Mouse (Mus musculus): ENCODE data around the gene Podxl. TPM values are rescaled to one million over a fixed set of nuclear protein-coding genes. Genes with fewer than 3 reads are reported as not detected.

Gene Podxl
- total and polyA plus RNA-seq, 2 experiments from 2014 or later: 6.4 to 15.7 TPM

GRCm38 (mm10) chr6:31560138-31560959, 3.4 kb downstream of the Podxl start:
- no peak for DNase-seq (ENCODE audit: low spot score)
- Histone ChIP-seq H3K9ac (replicated peaks; ENCODE audit: low read length) (no peak overlapping the region), H3K9me3 (ENCODE audit: low read length) (no peaks in the 10 kb centered on the region), H3K4me2 (ENCODE audit: low read depth, low read length) (peak overlapping the region; percentile 18), H3K27me3 (ENCODE audit: insufficient read depth, low read length) (no peaks in the 10 kb centered on the region), H3K4me3 (ENCODE audit: low read length) (no peak overlapping the region), H3K36me3 (ENCODE audit: insufficient read depth, low read length) (no peaks in the 10 kb centered on the region), H3K27ac (no peak overlapping the region), H3K4me1 (ENCODE audit: insufficient read depth, low read length) (peaks cover 11% of the 10 kb centered on the region; the same call in 1 of the 2 replicates)
- 22% methylated on average over 13 of the region's 13 CpGs for WGBS
- TF ChIP-seq CTCF (IDR thresholded peaks at IDR 0.05; ENCODE audit: low read depth): no peak
- ATAC-seq: no peak

- no peak overlapping the region for H3K4me2 ChIP-seq (ENCODE audit: low read depth, low read length)
- WGBS: 87% methylated on average over 7 of the region's 7 CpGs
- no peak overlapping the region for H3K9ac ChIP-seq (replicated peaks; ENCODE audit: low read length)
- no peak overlapping the region for H3K4me3 ChIP-seq (ENCODE audit: low read length)
- no peaks in the 10 kb centered on the region for H3K9me3 ChIP-seq (ENCODE audit: low read length)
- ATAC-seq (no peak), DNase-seq (ENCODE audit: low spot score) (no peak)
- H3K27ac ChIP-seq: no peak overlapping the region
- H3K36me3 ChIP-seq (ENCODE audit: insufficient read depth, low read length): no peaks in the 10 kb centered on the region
- H3K27me3 ChIP-seq (ENCODE audit: insufficient read depth, low read length): no peaks in the 10 kb centered on the region
- H3K4me1 ChIP-seq (ENCODE audit: insufficient read depth, low read length): peaks cover 10% of the 10 kb centered on the region; the same call in 1 of the 2 replicates
- TF ChIP-seq CTCF (IDR thresholded peaks at IDR 0.05; ENCODE audit: low read depth): no peak
Observed at GRCm38 (mm10) chr6:31556460-31557100, 7.2 kb downstream of the Podxl start.

GRCm38 (mm10) chr6:31550876-31551532, 12.8 kb downstream of the Podxl start:
- Histone ChIP-seq H3K27me3 (ENCODE audit: insufficient read depth, low read length) (no peaks in the 10 kb centered on the region), H3K4me2 (ENCODE audit: low read depth, low read length) (no peak overlapping the region), H3K4me1 (ENCODE audit: insufficient read depth, low read length) (peaks cover 18% of the 10 kb centered on the region), H3K27ac (no peak overlapping the region), H3K4me3 (ENCODE audit: low read length) (no peak overlapping the region), H3K9ac (replicated peaks; ENCODE audit: low read length) (no peak overlapping the region), H3K9me3 (ENCODE audit: low read length) (no peaks in the 10 kb centered on the region), H3K36me3 (ENCODE audit: insufficient read depth, low read length) (no peaks in the 10 kb centered on the region)
- DNase-seq (ENCODE audit: low spot score) (no peak), ATAC-seq (no peak)
- WGBS: 76% methylated on average over 22 of the region's 22 CpGs
- TF ChIP-seq CTCF (IDR thresholded peaks at IDR 0.05; ENCODE audit: low read depth): no peak

GRCm38 (mm10) chr6:31549361-31550051, 14.3 kb downstream of the Podxl start:
- WGBS: 36% methylated on average over 5 of the region's 5 CpGs
- peak; percentile 78 for ATAC-seq
- peak; percentile 72 for DNase-seq (ENCODE audit: low spot score)
- H3K27me3 ChIP-seq (ENCODE audit: insufficient read depth, low read length): no peaks in the 10 kb centered on the region
- no peak overlapping the region for H3K4me3 ChIP-seq (ENCODE audit: low read length)
- no peaks in the 10 kb centered on the region for H3K9me3 ChIP-seq (ENCODE audit: low read length)
- H3K4me2 ChIP-seq (ENCODE audit: low read depth, low read length): no peak overlapping the region
- TF ChIP-seq CTCF (IDR thresholded peaks at IDR 0.05; ENCODE audit: low read depth): no peak
- no peaks in the 10 kb centered on the region for H3K36me3 ChIP-seq (ENCODE audit: insufficient read depth, low read length)
- H3K4me1 ChIP-seq (ENCODE audit: insufficient read depth, low read length): peaks cover 18% of the 10 kb centered on the region
- no peak overlapping the region for H3K27ac ChIP-seq
- no peak overlapping the region for H3K9ac ChIP-seq (replicated peaks; ENCODE audit: low read length)

GRCm38 (mm10) chr6:31544318-31544717, 19.5 kb downstream of the Podxl start:
- DNase-seq (ENCODE audit: low spot score) (no peak), ATAC-seq (no peak)
- peaks cover 11% of the 10 kb centered on the region; the same call in 1 of the 2 replicates for H3K4me1 ChIP-seq (ENCODE audit: insufficient read depth, low read length)
- no peaks in the 10 kb centered on the region for H3K9me3 ChIP-seq (ENCODE audit: low read length)
- no peak overlapping the region for H3K4me3 ChIP-seq (ENCODE audit: low read length)
- H3K27ac ChIP-seq: no peak overlapping the region
- TF ChIP-seq CTCF (IDR thresholded peaks at IDR 0.05; ENCODE audit: low read depth): no peak
- H3K27me3 ChIP-seq (ENCODE audit: insufficient read depth, low read length): no peaks in the 10 kb centered on the region
- H3K36me3 ChIP-seq (ENCODE audit: insufficient read depth, low read length): no peaks in the 10 kb centered on the region
- no peak overlapping the region for H3K9ac ChIP-seq (replicated peaks; ENCODE audit: low read length)
- WGBS: 76% methylated on average over 4 of the region's 4 CpGs
- no peak overlapping the region for H3K4me2 ChIP-seq (ENCODE audit: low read depth, low read length)

- DNase-seq (ENCODE audit: low spot score) (no peak), ATAC-seq (no peak)
- Histone ChIP-seq H3K4me1 (ENCODE audit: insufficient read depth, low read length) (no peaks in the 10 kb centered on the region), H3K9me3 (ENCODE audit: low read length) (no peaks in the 10 kb centered on the region), H3K4me3 (ENCODE audit: low read length) (no peak overlapping the region), H3K27me3 (ENCODE audit: insufficient read depth, low read length) (no peaks in the 10 kb centered on the region), H3K9ac (replicated peaks; ENCODE audit: low read length) (no peak overlapping the region), H3K4me2 (ENCODE audit: low read depth, low read length) (no peak overlapping the region), H3K36me3 (ENCODE audit: insufficient read depth, low read length) (no peaks in the 10 kb centered on the region), H3K27ac (no peak overlapping the region)
- 90% methylated on average over 6 of the region's 6 CpGs for WGBS
- no peak for TF ChIP-seq CTCF (IDR thresholded peaks at IDR 0.05; ENCODE audit: low read depth)
Observed at GRCm38 (mm10) chr6:31540018-31540417, 23.8 kb downstream of the Podxl start.
